Mouse (Mus musculus): ENCODE measurements around the gene Negr1. TPM values are rescaled to one million over a fixed set of nuclear protein-coding genes. Genes with fewer than 3 reads are reported as not detected.

Negr1 gene
- total RNA-seq, 2 experiments from 2014 or later = 228 to 264 TPM

DNA sequence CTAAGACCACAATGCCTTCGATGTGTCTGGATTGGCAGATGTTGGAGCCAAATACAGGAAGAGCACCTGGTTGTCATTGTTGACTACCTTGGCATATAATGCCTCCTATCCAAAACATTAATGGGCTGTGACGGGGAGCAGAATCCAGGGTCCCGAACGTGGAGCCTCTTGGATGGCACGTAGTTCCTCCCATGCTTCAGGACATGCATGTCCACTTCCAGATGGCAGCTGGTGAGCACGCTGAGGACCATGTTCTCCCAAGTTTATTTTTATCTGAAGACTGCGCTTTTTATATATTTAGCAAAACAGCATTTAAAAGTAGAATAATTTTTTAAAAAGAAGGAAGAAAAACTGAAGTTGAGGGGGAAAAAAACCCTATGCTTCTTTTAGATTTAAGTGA lies 231.1 kb downstream of the Negr1 start:
- no peak for DNase-seq
- intact Hi-C loops (cut with DNase I) = no loop called here

DNA sequence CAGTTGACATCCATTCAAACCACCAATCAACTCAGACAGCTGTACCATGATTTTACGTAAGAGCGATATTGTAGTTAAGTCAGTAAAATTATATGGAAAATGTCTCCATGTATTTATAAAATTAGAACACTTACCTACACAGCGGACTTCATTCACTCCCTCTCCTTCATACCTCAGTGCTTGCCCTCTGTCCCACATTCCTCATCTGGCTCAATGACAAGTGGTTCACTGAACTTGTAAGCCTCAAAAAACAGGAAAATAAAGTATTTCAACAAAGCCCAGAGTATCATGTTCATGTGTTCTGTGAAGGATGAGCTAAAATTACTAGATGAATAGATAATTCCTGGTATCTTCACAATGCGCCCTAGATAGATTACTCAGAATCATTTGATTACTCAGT lies 232.5 kb downstream of the Negr1 start:
- intact Hi-C loops (cut with DNase I) = no loop called here
- no peak for DNase-seq

DNA sequence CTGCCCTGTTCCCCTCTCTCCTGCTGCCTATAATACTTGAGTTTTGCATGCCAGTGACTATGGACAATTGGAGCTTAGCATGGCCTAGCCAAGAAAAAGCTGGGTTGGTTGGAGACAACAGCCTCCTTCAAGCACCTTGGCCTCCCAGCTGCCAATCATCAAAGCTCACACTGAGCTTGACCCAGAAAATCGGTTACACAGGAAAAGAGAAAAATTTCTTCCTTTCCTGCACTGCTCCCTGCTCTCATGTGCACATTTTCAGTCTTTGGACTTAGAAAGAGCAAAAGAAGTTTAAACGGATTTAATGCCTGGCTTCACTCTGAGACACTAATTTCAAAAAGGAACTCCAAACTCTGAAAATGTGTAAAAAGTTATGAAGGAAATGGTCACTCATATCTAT lies 233.0 kb downstream of the Negr1 start:
- intact Hi-C loops (cut with DNase I) = no loop called here
- DNase-seq = no peak

DNA sequence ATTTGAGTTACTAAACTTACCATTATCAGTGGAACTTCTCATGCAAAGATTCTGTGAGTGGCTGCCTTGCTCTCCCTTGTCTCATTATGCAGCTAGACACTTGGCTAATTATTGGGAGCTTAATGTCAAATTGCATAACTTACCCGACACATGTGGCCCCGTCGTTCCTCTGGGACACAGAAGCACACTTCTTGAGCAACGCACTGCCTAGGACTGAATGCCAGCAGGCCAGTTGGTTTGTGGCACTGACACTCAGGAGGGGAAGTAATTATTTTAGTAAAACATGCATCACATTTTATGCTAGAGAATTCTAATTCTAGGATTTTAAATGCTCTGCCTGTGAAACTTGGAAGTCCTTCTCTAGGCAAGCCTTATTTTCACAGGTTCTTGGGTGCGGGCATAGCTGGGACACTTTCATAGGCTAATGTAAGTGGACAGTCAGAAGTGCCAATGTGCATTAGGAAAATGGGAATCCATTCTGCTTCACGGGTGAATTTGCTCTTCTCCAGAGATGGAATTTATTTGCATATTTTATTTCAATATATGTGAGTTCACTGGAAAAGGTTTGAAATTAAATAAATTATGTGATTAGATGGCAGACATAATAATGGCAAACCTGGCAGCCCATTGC lies 234.6 kb downstream of the Negr1 start:
- no peak for DNase-seq
- intact Hi-C loops (cut with DNase I) = no loop called here

DNA sequence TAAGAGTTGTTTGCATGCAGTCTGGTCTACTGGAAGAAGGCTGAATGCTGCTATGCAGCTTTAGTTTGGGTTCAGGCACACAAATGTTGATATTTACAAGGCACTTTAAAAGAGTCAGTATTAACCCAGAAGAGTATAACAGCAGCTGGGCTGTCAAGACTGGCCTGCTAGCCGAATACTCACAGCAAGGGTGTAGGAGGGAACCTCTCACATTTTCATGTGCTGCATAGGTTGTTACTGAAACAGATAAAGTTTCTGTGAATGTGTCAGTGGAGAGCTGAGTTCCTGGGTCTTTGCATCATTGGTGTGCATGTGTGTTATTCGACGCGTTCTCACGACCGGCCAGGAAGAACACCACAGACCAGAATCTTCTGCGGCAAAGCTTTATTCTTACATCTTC lies 237.6 kb downstream of the Negr1 start:
- intact Hi-C loops (cut with DNase I) = no loop called here
- no peak for DNase-seq

DNA sequence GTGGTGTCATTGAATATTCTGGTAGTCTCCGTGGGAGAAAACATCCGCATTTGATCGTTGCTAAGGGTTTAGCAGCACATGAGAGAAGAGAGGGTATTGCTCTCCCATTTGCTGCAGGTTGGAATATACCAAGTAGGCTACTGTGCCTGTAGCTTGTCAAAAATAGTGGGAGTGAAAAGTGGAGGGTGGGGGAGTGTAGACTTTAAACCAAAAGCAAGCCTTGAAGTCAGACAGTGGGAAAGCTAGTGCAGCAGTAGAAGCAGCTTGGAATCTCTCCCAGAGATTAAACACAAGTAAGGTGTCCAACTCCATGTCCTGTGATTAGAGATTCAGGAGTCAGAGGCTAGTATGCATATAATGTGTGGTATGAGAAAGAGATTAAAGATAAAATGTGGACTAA lies 248.2 kb downstream of the Negr1 start:
- DNase-seq = no peak
- intact Hi-C loops (cut with DNase I) = no loop called here

DNA sequence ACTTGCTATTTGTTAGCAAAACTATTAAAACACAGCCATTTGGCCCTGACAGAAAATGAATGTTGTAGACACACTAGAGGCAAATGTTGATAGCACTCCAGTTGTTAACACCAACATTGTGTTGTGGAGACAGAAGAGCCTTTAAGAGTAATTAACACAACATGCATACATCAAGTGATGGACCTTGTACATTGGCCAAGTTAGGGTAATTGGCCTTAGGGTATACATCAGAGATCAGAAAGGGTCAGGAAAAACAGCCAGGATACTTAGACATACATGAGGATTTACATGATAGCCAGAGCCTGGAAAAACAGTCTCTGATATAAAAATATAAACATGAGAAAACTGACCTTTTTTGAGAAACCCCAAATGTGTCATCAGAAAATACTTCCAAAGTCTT lies 255.3 kb downstream of the Negr1 start:
- intact Hi-C loops (cut with DNase I) = no loop called here
- no peak for DNase-seq

DNA sequence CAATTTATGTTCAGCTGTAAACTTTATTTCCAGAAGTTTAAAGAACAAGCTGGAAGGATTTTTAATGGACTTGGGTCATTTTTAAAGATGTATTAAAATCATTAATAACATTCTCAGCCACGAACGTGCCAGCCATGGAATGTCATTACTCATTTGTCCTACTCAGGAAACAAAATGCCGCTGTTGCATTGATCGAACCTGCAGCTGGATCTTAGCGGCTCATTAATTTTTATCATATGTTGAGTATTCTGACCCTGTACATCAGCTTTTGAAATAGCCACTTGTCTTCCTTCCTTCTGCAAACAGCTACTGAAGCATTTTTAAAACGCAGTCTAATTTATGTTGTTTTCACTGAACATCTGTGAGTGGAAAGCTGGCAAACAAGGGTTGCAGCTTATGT lies 255.9 kb downstream of the Negr1 start:
- no peak for DNase-seq
- intact Hi-C loops (cut with DNase I) = no loop called here

DNA sequence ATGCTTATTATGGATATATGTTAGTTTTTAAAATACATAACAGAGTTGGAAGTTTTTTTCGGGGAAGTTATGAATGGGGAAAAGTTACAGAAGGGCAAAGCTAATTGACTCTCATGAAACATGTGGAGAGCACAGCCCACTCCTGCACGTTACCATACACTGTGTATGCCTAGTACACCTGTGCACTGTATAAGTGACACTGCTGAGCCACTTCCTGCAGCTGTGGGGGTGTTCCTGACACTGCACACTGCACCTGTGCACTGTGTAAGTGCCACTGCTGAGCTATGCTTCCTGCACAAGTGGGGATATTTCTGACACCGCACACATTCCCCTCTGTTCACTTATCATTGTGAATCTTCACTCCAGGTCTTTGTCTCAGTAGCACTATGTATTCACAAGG lies 261.4 kb downstream of the Negr1 start:
- no peak for DNase-seq
- intact Hi-C loops (cut with DNase I) = no loop called here

DNA sequence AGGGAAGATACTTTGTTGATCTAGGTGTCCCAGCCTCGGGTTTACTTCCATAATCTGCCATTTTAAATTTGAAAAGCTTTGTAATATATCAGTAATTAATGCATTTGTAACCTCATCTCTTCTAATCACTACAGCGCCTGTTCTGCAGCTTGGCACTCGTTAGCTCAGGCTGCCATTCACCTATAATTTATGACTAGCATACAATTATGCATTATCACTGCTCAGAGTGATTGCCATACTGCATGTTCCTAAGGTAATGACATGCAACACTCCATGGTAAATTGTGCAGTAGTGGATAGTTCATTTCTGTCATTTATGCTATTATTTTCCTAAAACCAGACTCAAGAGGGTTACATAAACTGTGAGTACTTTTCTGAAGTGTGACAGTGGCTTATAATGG lies 272.3 kb downstream of the Negr1 start:
- DNase-seq = no peak
- intact Hi-C loops (cut with DNase I) = no loop called here

DNA sequence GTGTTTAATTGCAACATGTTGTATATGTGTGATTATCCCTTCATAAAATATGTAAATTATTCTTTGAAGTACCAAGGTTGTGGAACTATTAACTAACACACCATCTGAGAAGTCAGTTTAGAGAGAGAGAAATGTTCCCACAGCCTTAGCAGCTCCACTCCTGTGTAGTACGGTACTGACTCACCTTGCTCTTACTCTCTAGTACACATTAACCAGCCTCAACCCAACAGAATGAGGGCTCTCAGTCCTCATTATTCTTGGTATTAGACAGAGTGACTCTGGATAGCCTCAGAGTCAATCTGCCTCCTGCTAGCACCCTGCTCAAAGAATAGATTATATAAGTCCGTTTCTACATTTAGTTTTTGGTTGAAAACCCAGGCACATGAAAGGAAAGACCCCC lies 277.0 kb downstream of the Negr1 start:
- DNase-seq = no peak
- intact Hi-C loops (cut with DNase I) = no loop called here

DNA sequence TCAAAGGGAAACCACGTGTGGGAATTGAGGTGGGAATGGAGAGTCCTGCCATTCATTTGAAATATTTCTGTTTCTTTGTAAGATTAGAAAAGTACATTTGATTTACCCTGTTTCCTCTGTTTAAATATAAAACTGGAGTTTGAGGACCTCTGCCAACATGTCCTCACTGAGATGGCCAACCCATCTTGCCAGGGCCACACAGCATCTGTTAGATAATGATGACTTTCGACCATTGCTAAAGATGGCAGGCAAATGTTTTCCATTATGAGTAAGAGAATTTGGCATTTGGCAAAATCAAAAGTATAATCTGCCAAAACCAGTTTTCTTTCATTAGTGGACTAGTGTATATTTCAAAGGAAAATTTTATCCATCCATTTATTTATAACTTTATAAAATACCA lies 286.8 kb downstream of the Negr1 start:
- intact Hi-C loops (cut with DNase I) = no loop called here

DNA sequence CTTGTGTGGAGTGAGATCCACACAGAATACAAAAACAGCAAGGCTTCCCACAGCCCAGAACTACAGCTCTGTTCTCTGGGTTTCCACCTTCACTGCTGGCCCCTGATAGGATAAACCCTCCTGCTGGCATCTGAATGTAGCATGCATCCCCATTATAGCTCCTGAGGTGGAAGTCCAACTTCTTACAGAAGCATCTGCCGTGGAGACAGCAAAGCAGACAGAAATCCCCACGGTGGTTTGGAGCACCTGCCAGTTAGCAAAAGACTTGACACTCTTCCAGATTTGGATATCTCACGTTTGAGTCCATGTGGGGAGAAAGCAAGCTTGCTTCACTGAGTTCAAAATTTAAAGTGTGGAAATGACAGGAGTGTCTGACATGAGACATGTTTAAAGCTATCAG lies 290.3 kb downstream of the Negr1 start:
- intact Hi-C loops (cut with DNase I) = no loop called here
- peak; percentile 6 for DNase-seq

More for the DNA sequence above, 286.8 kb downstream of the Negr1 start:
- DNase-seq = no peak

DNA sequence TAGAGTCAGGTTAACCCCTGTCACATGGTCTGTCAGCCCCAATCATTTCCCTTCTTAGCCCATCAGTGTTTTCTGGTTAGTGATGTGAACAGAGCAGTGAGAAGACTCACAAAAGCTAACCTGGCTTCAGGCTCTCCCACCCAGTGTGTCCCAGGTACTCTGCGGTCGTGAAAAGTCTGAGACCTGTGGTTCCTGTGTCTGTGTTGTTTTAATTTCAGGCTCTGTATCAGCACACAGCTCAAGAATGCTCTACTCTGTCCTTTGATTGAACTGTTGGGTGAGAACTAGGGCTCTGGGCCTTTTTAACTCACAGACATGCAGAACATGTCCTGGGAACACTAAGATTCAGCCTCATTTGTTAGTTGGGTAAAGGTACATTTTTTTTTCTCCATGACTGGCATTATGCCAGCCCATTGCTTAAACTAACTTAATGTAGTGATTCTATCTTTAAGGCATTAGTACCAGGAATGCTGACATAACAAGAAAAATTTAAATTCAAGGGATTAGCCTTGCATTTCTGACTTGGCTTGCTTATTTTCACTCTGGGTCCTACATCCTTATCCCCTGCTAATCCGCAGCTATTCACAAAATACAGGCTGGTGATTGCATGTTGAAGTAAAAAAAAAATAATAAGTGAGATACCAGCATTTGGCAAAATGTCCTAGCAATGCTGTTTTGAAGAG lies 308.8 kb downstream of the Negr1 start:
- no peak for DNase-seq
- intact Hi-C loops (cut with DNase I) = no loop called here

DNA sequence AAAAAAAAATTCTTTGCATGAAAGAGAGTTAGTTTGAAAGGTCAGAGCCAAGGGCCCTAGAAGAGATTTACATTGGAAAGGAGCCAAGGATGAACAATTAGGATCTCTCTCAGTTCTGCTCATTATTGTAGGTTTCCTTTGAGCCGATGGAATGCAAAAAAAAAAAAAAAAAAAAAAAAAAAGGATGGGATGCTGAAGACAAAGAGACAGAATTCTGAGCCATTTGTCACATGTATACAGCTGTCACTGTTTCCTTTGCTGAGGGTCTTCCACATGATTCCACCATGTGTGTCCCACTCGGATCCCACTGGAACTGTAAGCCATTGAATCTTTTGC lies 309.3 kb downstream of the Negr1 start:
- no peak for DNase-seq
- intact Hi-C loops (cut with DNase I) = no loop called here

DNA sequence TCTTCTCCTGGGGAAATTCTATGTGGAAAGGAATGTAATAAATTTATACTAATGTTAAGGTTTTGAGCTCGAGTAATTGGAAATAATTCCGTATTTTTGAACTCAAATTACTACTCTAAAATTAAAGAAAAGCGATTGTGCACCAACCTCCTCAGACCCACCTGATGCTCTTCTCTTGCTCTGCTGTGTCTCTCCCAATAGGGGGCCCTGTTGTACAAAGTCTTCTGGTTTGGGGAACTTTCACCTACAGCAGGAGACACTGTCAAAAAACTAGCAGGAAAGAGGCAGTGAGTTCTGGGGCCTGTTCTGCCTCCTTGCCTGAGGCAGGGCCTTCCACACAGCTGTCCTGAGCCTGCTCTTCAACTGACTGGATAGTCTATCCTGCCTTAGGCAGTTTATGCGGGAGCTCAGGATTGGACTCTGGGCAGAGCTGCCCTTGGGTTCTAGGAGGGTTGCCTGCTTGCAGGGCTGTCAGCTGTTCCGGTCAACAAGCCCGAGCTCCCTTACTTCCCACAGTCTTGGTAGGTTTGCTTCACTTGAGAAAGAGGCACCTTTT lies 310.1 kb downstream of the Negr1 start:
- intact Hi-C loops (cut with DNase I) = no loop called here
- no peak for DNase-seq

DNA sequence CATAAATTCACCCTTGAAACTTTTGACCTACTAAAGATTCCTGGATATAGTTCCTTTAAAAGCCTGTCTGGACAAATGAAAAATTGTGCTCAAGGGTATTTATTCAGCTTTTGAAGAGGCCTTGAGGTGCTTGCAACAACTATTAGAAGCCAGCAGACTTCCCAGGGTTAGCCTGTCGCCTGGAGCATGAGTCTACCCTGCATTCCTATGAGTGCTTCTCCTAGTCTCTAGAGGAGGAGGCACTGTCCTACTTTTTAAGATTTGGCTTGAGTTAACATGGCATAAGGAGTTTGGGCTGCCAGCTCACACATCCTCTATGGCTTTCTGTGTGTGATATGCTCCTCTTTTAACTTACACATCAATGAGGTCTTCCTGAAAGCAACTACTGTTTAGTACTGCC lies 315.0 kb downstream of the Negr1 start:
- intact Hi-C loops (cut with DNase I) = no loop called here
- DNase-seq = no peak

DNA sequence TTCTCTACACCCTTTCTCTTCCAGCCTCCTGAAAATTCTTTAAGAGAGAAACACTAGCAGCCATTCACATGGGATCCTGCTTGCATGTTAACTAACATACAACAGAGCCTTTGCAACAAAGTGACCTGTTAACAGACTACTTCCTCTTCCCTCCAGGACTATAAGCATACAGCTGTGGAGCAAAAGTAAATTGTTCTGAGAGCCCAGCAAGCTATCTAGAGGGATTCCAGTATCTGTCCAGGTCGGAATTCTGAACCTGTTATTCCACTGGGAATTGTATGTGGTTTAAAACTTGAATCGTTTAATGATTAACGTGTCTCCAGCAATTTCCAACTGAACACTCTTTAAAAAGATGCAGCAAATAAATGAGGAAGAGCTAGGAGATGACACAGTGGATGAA lies 320.5 kb downstream of the Negr1 start:
- intact Hi-C loops (cut with DNase I) = no loop called here
- no peak for DNase-seq

DNA sequence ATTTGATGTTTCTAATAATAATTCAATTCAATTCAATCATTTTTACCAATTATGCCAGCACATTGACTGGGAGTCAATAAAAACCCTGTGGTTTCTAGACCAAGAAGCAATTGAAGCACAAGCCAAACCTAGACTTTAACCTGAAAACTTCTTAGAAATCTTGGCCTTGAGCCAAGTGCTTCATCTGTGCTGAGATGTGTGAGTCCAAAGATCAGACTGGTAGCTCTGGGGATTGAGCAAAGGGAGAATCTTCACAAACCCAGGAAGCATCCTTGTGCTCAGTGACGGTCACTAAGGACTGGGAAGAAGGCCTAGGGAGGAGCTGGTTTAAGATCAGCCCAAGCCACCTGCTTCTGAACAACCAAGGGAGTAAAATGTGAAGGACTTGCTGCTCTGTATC lies 322.3 kb downstream of the Negr1 start:
- intact Hi-C loops (cut with DNase I) = no loop called here
- DNase-seq = no peak

DNA sequence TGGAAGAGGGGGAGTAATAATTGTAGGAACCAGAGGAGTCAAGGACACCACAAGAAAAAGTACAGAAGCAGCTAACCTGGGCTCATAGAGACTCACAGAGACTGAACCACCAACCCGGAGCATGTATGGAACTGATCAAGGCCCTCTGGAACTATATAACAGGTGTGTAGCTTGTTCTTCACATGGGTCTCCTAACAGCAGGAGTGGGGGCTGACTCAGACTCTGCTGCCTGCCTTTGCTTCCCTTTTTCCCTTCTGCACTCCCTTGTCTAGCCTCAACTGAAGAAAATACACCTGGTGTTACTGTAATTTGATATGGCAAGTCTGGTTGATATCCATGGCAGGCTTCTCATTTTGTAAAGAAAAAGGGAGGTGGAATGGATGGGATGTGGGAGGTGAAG lies 324.1 kb downstream of the Negr1 start:
- no peak for DNase-seq
- intact Hi-C loops (cut with DNase I) = no loop called here

DNA sequence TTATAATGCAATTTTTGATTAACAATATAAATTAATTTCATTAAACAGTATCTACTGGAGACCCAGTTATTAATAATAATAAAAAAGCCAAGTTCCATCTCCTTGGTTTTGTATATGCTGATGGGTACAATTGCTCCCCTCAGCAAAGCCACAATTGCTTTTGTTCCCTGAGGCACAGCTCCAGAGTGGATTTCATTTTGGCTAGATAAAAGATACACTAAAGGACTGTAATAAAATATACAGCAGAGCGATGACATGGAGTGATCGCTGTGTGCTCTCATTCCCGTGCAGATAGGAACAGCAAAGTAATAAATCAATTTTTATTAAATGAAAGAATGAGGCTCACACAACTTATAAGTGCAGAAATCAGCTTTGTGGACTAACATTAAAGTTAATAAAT lies 325.3 kb downstream of the Negr1 start:
- no peak for DNase-seq
- intact Hi-C loops (cut with DNase I) = no loop called here

DNA sequence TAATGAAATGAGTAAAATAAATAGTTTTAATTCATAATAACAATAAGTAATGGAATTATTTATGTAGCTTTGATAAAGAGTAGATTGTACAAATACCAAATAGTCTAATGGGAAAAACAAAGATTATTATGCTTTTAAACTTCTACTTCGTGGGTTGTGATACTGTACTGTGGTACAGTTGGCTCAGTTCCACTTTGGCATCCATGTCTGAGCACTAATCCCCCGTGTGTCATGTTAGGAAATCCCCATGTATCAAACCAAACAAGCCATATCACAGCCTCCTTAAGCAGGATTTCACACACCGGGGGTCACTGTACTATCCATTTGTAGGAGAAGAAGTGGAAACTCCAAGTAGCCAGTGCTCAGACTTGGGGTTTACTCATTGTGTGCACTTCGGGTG lies 329.4 kb downstream of the Negr1 start:
- intact Hi-C loops (cut with DNase I) = no loop called here
- DNase-seq = peak; percentile 27

DNA sequence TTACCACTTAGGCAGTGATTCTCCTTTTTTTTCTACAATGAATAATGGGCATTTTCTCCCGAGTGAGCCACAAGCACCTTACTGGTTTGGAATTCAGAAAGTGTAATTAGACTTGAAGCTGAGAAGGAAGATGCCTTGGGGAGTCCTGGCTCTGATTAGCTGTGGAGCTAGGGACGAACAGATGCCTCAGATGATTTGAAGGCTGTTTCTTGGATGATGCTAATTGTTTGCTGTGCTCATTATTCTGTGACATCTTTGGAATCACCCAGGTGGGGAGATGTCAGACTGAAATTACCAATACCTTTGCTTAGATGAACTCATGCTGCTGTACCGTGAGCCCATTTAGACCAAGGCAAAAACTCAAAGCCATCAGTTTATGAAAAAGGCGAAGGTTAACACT lies 333.7 kb downstream of the Negr1 start:
- intact Hi-C loops (cut with DNase I) = no loop called here
- DNase-seq = peak; percentile 13

All from left cerebral cortex, postnatal 4 days (tissue).